Mouse (Mus musculus): ENCODE measurements around the gene Gucd1.

- TF ChIP-seq CTCF (IDR thresholded peaks at IDR 0.05; ENCODE audit: low read depth, low read length) (no peak), POLR2A (IDR thresholded peaks at IDR 0.05; ENCODE audit: borderline replicate concordance, low read depth, low read length) (no peak)
These were observed 127.6 kb downstream of the Gucd1 start for GRCm38 (mm10) chr10:75390156-75390555.
